Mouse (Mus musculus) hindbrain, embryonic 14.5 days (tissue): ENCODE results near the gene Prss30. TPM values are rescaled to one million over a fixed set of nuclear protein-coding genes. Genes with fewer than 3 reads are reported as not detected.
A peak's percentile ranks its signal among the peaks of the same experiment; 100 is the strongest.

Experiments used
- ATAC-seq: fragments of 200-750 bp; cut with Nextera tagmentation; 2 replicates; pipeline ENCODE4 v1.8.0; 2017; ENCODE audit warnings: moderate number of reproducible peaks, mild to moderate bottlenecking, moderate TSS enrichment, moderate library complexity; ENCODE audit not compliant: low FRiP score
- DNase-seq: peaks from one replicate; pipeline ENCODE4 v3.0.0-alpha.2; 2015; ENCODE audit warnings: low spot score
- H3K27ac ChIP-seq: fragments of 300-500 bp; sonication (generic); 2 replicates; pipeline ENCODE4 v1.5.1; 2014; ENCODE audit warnings: mild to moderate bottlenecking, moderate library complexity
- H3K27me3 ChIP-seq: fragments of 300-500 bp; sonication (generic); 2 replicates; pipeline ENCODE4 v1.6.1; 2014; ENCODE audit warnings: mild to moderate bottlenecking, low read length, mixed read lengths; ENCODE audit not compliant: control insufficient read depth, insufficient read depth
- H3K36me3 ChIP-seq: fragments of 300-500 bp; sonication (generic); replicated peaks from 2 replicates; pipeline ENCODE4 v1.6.1; 2014; ENCODE audit not compliant: control insufficient read depth, insufficient read depth
- H3K4me1 ChIP-seq: fragments of 300-500 bp; sonication (generic); replicated peaks from 2 replicates; pipeline ENCODE4 v1.6.1; 2014; ENCODE audit warnings: antibody characterized with exemption, low read length, mixed read lengths; ENCODE audit not compliant: control insufficient read depth, insufficient read depth
- H3K4me2 ChIP-seq: fragments of 300-500 bp; sonication (generic); replicated peaks from 2 replicates; pipeline ENCODE4 v1.6.1; 2014; ENCODE audit warnings: mild to moderate bottlenecking, moderate library complexity
- H3K4me3 ChIP-seq: fragments of 300-500 bp; sonication (generic); replicated peaks from 2 replicates; pipeline ENCODE4 v1.5.1; 2014; ENCODE audit warnings: mild to moderate bottlenecking, low read length
- H3K9ac ChIP-seq: fragments of 300-500 bp; sonication (generic); 2 replicates; pipeline ENCODE4 v1.6.1; 2014
- H3K9me3 ChIP-seq: fragments of 300-500 bp; sonication (generic); 2 replicates; pipeline ENCODE4 v1.6.1; 2016; ENCODE audit warnings: low read length; ENCODE audit not compliant: control insufficient read depth
- whole genome bisulfite sequencing: fragments of 180-500 bp; shearing (Covaris S2); extraction: QIAGEN DNeasy Blood & Tissue Kit; methylation state at CpG from one replicate; pipeline ENCODE4 v1.1.7; 2014; 5-methylcytosine and 5-hydroxymethylcytosine counted together
- microRNA-seq: library from miRNA; unstranded; fragments of <30 nt; microRNA quantifications from one replicate; pipeline ENCODE4, GENCODE M21; 2016
- polyA plus RNA-seq: library from polyadenylated mRNA; unstranded; fragments of >200 nt; fragmentation: Nextera tagmentation; extraction: Ambion mirVana; gene quantifications from 2 replicates; pipeline ENCODE4 v1.2.1, GENCODE M21; 2014

The Prss30 gene
- polyA plus RNA-seq, 1 experiment from 2014 or later = not detected

DNA sequence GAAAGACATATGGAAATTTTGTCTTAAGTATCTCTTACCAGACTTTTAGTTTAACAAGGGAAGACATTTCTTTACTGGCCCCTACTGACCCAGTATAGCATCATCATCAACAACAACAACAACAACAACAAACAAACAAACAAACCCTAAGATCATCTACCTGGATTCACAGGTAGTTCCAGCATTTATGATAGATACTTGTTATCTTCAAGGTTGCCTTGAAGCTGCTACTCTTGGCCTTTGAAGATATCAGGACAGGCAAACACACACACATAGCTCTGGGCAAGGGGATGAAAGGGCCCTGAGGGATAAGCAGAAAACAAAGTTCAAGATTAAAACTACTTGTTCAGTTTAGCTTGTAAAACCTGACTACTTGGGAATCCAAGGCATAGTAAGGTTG, 39.0 kb downstream of the Prss30 start, which contains the start of gene Sbp:
TSS of gene Sbp (plus strand) at position 301 of the 400 bp plus-strand sequence.
- H3K4me3 ChIP-seq = no peak within 1 kb of the TSS
- no peak for ATAC-seq
- DNase-seq = no peak
- H3K4me2 ChIP-seq = no peak within 1 kb of the TSS
- no peak within 1 kb of the TSS for H3K9ac ChIP-seq
- H3K27me3 ChIP-seq = no peaks in the 10 kb centered on the region
- no peaks in the 10 kb centered on the region for H3K9me3 ChIP-seq
- H3K4me1 ChIP-seq = no peaks in the 10 kb centered on the region
- no peaks in the 10 kb centered on the region for H3K36me3 ChIP-seq
- H3K27ac ChIP-seq = no peak within 1 kb of the TSS

DNA sequence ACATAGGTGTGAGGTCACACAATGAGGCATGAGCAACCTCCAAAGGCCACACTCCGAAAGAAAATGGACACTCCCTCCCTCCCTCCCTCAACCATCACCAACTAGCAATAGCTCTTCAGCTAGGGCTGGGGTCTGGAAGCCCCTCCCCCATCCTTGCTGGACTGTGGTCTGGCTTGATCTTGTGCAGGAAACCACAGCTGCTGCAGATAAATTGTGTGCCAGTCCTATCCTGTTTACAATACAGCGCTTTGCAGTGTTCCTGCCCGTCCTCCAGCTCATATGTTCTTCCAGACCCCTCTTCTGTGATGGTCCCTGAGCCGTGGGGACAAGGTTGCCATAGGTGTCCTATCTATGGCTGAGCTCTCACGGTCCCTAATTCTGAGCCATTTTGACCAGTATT, 49.2 kb downstream of the Prss30 start:
- H3K27me3 ChIP-seq = no peaks in the 10 kb centered on the region

DNA sequence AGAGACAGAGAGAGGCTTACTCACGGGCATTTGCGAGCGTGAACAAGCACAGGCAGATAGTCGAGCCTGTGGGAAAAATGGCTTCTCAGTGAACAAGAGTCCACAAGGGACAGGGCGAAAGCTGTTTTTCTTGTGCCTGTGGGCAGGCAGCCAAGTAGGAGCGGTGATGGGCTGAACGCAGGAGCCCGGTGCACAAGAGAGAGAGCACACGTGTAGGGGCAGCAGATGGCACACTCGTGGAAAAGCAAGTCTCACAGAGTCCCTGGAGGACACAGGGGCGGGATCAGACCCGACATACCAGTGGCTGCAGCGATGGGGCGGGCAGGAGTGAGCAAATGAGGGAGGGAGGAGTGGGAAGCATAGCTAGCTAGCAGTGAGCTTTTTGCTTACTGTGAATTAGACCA, 55.3 kb downstream of the Prss30 start:
- Histone ChIP-seq H3K27me3 (no peaks in the 10 kb centered on the region), H3K4me2 (peak overlapping the region; percentile 64), H3K27ac (peak overlapping the region; percentile 84), H3K9me3 (no peaks in the 10 kb centered on the region), H3K4me1 (peaks cover 6% of the 10 kb centered on the region), H3K36me3 (no peaks in the 10 kb centered on the region), H3K9ac (peak overlapping the region; percentile 62), H3K4me3 (peak overlapping the region; percentile 50)
- WGBS = 0% methylated on average over 14 of the region's 14 CpGs
- DNase-seq (peak; percentile 70), ATAC-seq (peak; percentile 82)

More for the DNA sequence above, 49.2 kb downstream of the Prss30 start:
- no peak overlapping the region for H3K4me2 ChIP-seq
- WGBS = 85% methylated on average over 5 of the region's 5 CpGs
- DNase-seq = no peak
- ATAC-seq = no peak
- H3K9me3 ChIP-seq = no peaks in the 10 kb centered on the region
- H3K9ac ChIP-seq = no peak overlapping the region
- H3K27ac ChIP-seq = no peak overlapping the region
- H3K36me3 ChIP-seq = no peaks in the 10 kb centered on the region
- H3K4me3 ChIP-seq = no peak overlapping the region
- H3K4me1 ChIP-seq = no peaks in the 10 kb centered on the region

DNA sequence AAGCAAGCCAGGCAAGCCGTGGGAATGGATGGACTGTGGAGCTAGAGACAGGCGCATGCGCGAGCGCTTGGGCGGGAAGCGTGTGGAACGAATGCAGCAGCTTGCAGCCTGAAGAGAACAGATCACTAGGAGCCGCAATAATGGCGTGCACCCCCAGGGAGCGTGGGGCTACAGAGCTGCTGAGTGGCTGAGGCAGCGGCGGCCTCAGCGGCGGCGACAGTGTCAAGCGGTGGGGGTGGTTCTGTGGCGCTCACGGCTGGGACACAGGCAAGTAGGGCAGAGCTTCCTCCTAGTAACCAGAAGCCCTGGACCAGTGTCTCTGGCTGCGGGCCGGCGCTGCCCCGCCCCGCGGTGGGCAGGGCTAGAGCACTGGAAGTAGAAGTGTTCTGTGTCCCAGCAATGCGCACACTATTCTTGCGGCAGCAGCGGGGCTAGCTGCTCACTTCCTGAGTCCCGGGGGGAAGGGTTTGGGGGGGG, 55.8 kb downstream of the Prss30 start:
- H3K4me2 ChIP-seq = peak overlapping the region; percentile 64
- WGBS = 0% methylated on average over 29 of the region's 29 CpGs
- H3K9me3 ChIP-seq = no peaks in the 10 kb centered on the region
- peaks cover 6% of the 10 kb centered on the region for H3K4me1 ChIP-seq
- H3K9ac ChIP-seq = peak overlapping the region; percentile 62
- no peaks in the 10 kb centered on the region for H3K27me3 ChIP-seq
- peak; percentile 90 for DNase-seq
- H3K27ac ChIP-seq = peak overlapping the region; percentile 84
- ATAC-seq = peak; percentile 97
- H3K36me3 ChIP-seq = no peaks in the 10 kb centered on the region
- H3K4me3 ChIP-seq = peak overlapping the region; percentile 50

Small RNA genes lying within 50 kb of the gene (microRNA-seq; reads per million reads assigned to microRNA genes)
- gene Gm27700 = not detected

Other genes with a start within 250 kb of the Prss30 start
- gene Paqr4, start 239.7 kb downstream of the Prss30 start, polyA plus RNA-seq = 57.5 and 62.8 TPM in 2 replicates
- 0.74 and 0.90 TPM in 2 replicates for gene Kremen2, start 234.7 kb downstream of the Prss30 start, polyA plus RNA-seq
- 179 and 183 TPM in 2 replicates for gene Flywch1, start 209.0 kb downstream of the Prss30 start, polyA plus RNA-seq
- gene Flywch2, start 194.5 kb downstream of the Prss30 start, polyA plus RNA-seq = 75.4 and 78.4 TPM in 2 replicates
- gene Srrm2, start 190.0 kb downstream of the Prss30 start, polyA plus RNA-seq = 390 and 455 TPM in 2 replicates
- gene Elob, start 151.4 kb downstream of the Prss30 start, polyA plus RNA-seq = 1,176 and 1,404 TPM in 2 replicates
- not detected in 2 replicates for gene Prss33, start 144.5 kb downstream of the Prss30 start, polyA plus RNA-seq
- gene Prss32, start 136.7 kb downstream of the Prss30 start, polyA plus RNA-seq = 0.16 TPM in 1 of 2 replicates, not detected in the other
- 1.1 and 2.3 TPM in 2 replicates for gene Prss41, start 136.4 kb downstream of the Prss30 start, polyA plus RNA-seq
- gene Prss21, start 112.5 kb downstream of the Prss30 start, polyA plus RNA-seq = not detected in 2 replicates
- not detected in 2 replicates for gene Dcpp1, start 99.7 kb downstream of the Prss30 start, polyA plus RNA-seq
- gene Dcpp2, start 99.7 kb downstream of the Prss30 start, polyA plus RNA-seq = not detected in 2 replicates
- not detected in 2 replicates for gene Dcpp3, start 63.1 kb downstream of the Prss30 start, polyA plus RNA-seq
- not detected in 2 replicates for gene Sbp, start 38.9 kb downstream of the Prss30 start, polyA plus RNA-seq
- not detected in 2 replicates for gene Sbpl, start 25.3 kb downstream of the Prss30 start, polyA plus RNA-seq
- gene Prss22, start 17.5 kb upstream of the Prss30 start, polyA plus RNA-seq = not detected in 2 replicates
- gene Prss27, start 57.6 kb upstream of the Prss30 start, polyA plus RNA-seq = 0.16 TPM in 1 of 2 replicates, not detected in the other
- 77.8 and 79.9 TPM in 2 replicates for gene Kctd5, start 92.9 kb upstream of the Prss30 start, polyA plus RNA-seq
- gene Pdpk1, start 170.4 kb upstream of the Prss30 start, polyA plus RNA-seq = 71.3 and 75.1 TPM in 2 replicates
- gene Amdhd2, start 183.2 kb upstream of the Prss30 start, polyA plus RNA-seq = 29.1 and 30.6 TPM in 2 replicates
- 1,495 and 1,569 TPM in 2 replicates for gene Atp6v0c, start 189.1 kb upstream of the Prss30 start, polyA plus RNA-seq
- gene Tbc1d24, start 225.0 kb upstream of the Prss30 start, polyA plus RNA-seq = 27.1 and 27.6 TPM in 2 replicates
- gene Ntn3, start 229.0 kb upstream of the Prss30 start, polyA plus RNA-seq = 3.9 and 5.0 TPM in 2 replicates
- gene Tedc2, start 240.3 kb upstream of the Prss30 start, polyA plus RNA-seq = 8.2 and 10.1 TPM in 2 replicates